Mouse (Mus musculus): ENCODE results near the gene Ppp1r1b.
A peak's percentile ranks its signal among the peaks of the same experiment; 100 is the strongest.
"Not testable (repeated sequence)": the region's sequence is repeated elsewhere in the genome, so short reads cannot be mapped to it uniquely, and the experiment has no call there.

Gene Ppp1r1b

DNA sequence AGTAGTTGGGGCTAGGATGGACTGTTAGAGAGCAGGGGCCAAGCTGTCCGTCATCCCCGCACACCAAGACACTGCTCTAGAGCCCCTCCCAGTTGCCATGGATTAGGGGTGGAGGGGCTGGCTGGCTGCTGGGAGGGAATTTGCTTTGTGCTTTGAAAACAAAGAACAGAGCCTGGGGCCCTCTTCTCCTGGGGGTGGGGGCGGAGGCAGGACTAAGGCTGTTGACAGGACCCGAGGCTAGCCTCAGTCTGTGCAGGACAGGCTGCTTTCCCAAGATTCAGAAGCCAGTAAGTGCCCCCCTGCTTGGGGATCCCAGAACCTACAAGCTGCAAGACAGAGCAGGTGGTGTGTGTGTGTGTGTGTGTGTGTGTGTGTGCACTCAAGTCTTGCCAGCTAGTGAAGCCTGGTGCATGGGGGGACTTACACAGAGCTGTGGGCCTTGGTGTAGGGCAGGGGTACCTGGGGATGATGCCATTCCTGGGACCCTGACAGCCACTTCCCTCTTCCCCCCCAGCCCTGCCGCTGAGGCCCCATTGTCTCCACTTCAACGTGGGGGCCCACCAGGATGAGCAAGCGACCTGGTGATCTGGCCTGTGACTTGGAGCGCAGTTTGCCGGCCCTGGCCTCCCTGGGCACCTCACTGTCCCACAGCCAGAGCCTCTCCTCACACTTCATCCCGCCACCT lies 23.5 kb downstream of the Ppp1r1b start:
- DNase-seq (ENCODE audit: low spot score in 2 of 2), result no peak

DNA sequence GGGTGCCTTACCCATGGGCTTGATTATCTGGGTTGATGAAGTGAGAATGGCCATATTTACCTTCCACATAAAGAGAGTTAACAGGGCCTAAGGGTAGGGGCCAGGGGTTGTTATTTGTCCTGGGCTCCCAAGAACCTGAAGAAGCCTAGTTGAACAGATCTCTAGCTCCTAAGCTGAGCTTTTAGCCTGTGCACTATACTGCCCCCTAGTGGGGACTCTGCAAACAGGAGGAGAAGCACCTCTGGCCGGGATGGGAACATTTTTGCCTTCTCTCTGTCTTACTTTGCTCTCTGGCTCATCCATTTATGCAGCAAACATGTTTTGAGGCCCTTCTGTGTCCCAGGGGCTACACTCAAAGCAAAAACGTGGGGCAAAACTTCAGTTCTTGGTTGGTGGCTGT lies 24.2 kb downstream of the Ppp1r1b start:
- peak; percentile 26 to 82 for DNase-seq (ENCODE audit: low spot score in 2 of 2)

- DNase-seq (ENCODE audit: low spot score in 2 of 2), result no peak
These were observed 25.0 kb downstream of the Ppp1r1b start for GRCm38 (mm10) chr11:98373244-98373643.

GRCm38 (mm10) chr11:98374266-98374665 lies 26.1 kb downstream of the Ppp1r1b start:
- DNase-seq (ENCODE audit: low spot score in 2 of 2), result no peak

DNA sequence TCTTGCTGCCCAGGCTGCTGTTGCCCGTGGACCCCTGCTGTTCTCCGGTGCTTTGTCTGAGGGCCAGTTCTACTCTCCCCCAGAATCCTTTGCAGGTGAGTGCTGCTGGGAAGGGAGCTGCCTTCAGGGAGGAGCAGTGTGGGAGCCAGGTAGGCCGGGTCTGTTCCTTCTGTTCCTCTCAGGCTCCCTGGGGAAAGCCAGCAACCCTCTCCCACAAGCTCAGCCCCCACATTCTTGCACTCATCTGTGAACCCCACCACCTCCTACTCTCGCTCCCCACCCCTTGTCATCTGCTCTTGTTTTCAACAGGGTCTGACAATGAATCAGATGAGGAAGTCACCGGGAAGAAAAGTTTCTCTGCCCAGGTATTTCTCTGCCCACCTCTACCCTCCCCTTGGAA lies 28.6 kb downstream of the Ppp1r1b start:
- no peak for DNase-seq (ENCODE audit: low spot score in 2 of 2)

- no peak for DNase-seq (ENCODE audit: low spot score in 2 of 2)
These were observed 29.6 kb downstream of the Ppp1r1b start for GRCm38 (mm10) chr11:98377787-98378186.

DNA sequence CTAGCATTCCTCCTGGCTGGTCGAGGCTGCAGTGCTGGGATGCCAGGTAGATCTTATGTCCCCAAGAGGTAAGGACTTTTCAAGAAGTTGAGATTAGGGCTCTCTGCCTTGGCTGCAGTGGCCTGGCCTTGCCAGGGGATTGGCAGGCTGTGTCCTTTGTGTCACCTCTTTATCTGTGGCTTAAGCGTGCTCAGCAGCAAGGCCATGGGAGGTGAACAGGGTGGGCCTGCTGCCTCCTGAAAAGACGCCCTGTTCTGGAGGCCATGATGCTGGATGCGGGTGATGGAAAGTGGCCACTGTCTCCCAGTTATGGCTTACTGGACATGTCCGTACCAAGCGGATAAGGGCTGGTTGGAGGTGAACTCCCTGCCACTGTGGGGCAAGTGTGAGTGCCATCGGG lies 31.2 kb downstream of the Ppp1r1b start:
- DNase-seq (ENCODE audit: low spot score in 2 of 2), result no peak

GRCm38 (mm10) chr11:98380106-98380505 lies 31.9 kb downstream of the Ppp1r1b start:
- DNase-seq (ENCODE audit: low spot score in 2 of 2), result no peak

DNA sequence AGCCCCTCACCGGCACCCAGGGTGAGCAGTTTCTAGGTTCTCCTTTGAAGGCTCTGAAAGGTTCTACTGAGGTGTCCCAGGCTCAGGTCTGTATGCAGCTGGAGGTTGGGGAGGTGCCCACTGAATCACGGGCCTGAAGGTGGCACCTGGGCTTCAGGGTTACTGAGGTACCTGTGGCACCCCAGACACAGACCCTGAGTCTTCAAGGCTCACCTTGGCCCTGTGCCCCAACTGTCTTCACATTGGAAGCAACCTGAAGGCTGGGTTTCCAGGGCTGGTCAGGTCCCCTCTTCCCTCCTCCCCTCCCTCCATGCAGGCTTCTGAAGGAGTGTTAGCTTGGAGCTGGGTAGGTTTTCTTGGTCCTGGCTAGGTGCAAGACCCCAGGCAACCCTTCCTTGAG lies 33.4 kb downstream of the Ppp1r1b start:
- no peak for DNase-seq (ENCODE audit: low spot score in 2 of 2)

DNA sequence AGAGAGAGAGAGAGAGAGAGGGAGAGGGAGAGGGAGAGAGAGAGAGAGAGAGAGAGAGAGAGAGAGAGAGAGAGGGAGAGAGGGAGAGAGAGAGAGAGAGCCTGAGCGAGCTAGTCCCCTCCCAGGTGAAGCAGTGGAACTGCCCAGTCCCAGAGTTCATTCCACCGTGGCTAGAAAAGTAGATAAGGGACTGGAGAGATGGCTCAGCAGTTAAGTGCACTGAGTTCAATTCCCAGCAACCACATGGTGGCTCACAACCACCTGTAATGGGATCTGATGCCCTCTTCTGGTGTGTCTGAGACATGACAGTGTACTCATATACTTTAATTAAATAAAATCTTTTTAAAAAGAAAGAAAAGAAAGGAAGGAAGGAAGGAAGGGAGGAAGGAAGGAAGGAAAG lies 34.2 kb downstream of the Ppp1r1b start:
- not testable (repeated sequence) for DNase-seq (ENCODE audit: low spot score in 2 of 2)

GRCm38 (mm10) chr11:98383261-98384030 lies 35.2 kb downstream of the Ppp1r1b start, which contains the start of gene Tcap:
TSS of gene Tcap (plus strand) at chr11:98383811.
- DNase-seq (ENCODE audit: low spot score in 2 of 2), result no peak

GRCm38 (mm10) chr11:98384216-98384615 lies 36.0 kb downstream of the Ppp1r1b start:
- DNase-seq (ENCODE audit: low spot score in 2 of 2), result no peak

DNA sequence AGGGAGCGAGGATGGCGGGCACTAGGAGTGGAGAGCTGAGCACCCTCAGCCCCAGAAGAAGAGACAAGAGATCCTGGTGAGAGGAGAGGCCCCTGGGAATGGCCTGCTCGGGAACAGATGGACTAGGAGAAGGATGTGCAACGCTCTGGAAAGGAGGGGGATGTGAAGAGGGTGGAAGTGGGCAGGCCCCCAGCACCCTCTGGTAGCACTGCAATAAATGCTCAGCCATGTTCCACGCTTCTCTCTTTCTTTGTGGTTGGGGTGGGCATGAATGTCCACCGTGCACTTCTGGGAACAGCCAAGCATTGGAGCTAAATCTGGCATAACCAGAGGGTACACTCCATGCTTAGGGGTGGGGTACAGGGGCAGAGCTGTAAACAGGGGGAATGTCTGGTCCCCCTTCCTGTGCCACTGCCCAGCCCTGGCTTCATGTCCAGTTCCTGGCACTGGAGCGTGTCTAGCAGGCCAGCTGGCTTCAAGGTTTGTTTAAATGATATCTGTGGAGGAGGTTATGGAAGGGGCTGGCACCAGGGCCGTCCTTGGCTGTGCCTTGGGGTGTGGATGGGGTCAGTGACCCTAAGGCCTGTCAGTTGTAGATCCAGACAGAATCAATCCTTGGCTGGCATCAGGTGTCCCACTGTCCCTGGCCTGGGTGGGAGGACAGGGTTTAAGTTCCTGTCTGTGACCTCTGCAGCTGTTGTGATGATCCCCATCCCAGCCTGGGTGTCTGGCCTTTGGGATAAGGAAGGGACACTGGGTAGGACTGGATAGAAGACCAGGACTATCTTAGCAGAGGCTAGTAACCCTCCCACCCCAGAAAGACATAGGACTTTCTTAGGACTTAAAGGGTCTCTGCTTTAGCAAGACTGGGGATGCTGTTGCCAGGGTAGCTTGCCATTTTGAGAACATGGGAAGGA lies 36.8 kb downstream of the Ppp1r1b start:
- no peak for DNase-seq (ENCODE audit: low spot score in 2 of 2)

DNA sequence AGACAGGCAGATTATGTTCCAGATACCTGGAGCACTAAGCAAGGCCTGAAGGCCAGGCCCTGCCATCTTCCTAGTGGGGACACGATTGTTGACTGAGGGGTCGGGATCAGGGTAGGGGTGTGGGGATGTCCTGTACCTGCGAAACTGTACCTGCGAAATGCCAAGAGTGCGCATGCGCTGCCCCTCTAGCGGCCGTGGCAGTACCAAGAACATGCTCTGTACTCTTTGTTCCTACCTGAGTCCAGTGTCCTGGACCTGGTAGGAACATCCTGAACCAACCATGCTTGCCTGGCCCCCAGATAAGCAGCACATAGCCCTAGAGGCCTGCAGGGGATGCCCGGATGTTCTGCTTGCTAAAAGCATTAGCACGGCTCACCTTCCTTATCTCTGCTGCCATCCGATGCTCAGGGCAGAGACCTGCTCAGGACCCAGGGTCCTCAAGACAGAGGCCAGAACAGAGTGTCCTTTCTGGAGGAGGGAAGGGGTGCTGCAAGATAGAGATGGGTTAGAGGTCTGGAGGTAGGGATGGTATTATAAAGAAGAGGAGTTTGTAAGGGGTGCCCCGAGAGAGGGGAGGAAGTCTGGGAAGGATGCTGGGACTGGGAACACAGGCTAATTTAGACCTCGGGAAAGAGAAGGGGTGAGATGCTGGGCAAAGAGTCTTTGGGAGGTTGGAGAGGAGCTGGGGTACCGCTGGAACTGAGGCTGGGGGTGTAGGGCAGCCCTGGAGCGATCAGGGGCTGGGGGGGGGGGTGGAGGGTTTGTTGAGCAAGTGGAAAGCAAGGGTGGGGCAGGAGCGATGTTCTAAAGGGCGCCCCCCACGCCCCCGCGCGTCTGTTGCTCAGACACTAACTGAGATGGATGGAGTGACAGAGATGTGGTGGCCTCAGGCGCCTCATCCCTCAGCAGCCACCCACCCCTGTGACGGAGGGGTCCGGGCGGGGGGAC lies 37.7 kb downstream of the Ppp1r1b start, which contains the start of gene Pnmt:
TSS of gene Pnmt (plus strand) at position 813 of the 948 bp plus-strand sequence.
- no peak for DNase-seq (ENCODE audit: low spot score in 2 of 2)

- peak in 1 of 2 experiments; percentile 38 for DNase-seq (ENCODE audit: low spot score in 2 of 2)
These were observed 38.4 kb downstream of the Ppp1r1b start for GRCm38 (mm10) chr11:98386596-98386995.

GRCm38 (mm10) chr11:98387056-98387577 lies 38.9 kb downstream of the Ppp1r1b start:
- no peak for DNase-seq (ENCODE audit: low spot score in 2 of 2)

DNA sequence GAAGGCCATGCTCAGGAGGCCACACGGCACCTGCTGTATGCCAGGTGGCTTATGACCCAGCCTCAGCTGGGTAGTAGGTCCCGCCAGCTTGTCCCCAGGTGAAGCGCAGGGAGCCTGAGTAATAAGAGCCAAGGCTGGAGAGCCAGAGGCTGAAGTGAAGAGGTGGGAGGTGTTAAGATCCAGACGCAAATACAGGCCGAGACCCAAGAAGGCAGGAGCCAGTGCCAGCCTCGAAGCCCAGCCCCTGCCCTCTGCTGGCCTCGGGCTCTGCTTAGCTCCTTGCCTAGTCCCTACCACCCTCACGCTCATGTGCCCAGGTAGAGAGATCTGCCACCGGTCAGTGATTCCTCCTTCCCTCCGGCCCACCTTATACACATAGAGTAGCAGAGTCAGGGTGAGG lies 40.1 kb downstream of the Ppp1r1b start:
- no peak for DNase-seq (ENCODE audit: low spot score in 2 of 2)

DNA sequence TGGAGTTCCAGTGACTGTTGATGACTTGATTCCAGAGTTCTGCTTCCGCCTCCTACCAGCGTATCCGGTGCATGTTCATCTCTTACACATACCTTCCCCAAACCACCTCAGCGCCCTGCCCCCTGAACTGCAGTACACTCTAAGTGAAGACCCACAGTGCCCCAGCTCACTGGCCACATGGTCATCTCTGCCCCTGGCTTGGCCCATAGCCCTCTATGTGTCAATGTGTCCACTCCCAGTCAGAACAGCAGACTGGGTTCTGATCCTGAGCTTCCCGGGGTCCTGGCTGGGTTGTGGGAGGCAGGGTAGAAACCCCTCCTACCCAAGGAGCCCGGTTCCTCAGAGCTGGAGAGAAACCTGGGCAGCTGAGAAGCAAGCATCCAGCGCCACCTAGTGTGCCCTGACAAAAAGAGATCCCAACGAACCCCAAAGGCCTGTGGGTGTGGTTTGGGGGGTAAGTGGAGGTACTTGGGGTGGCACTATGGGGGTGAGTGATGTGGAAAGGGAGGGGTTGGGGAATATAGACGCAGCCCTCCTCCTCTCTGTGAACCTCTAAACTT lies 41.1 kb downstream of the Ppp1r1b start:
- peak; percentile 63 to 73 for DNase-seq (ENCODE audit: low spot score in 2 of 2)

GRCm38 (mm10) chr11:98390141-98390540 lies 41.9 kb downstream of the Ppp1r1b start:
- no peak for DNase-seq (ENCODE audit: low spot score in 2 of 2)

- no peak for DNase-seq (ENCODE audit: low spot score in 2 of 2)
These were observed 43.8 kb downstream of the Ppp1r1b start for GRCm38 (mm10) chr11:98392034-98392433.

All from thymus, postnatal 10 days (tissue).